Mouse (Mus musculus): Measurements from ENCODE around the gene Gm10192.
"Not testable (repeated sequence)": the region's sequence is repeated elsewhere in the genome, so short reads cannot be mapped to it uniquely, and the experiment has no call there.

Gm10192 gene

GRCm38 (mm10) chr4:97183066-97183465 is at the start of gene Gm10192:
Gm10192 (minus strand) TSS chr4:97183166.
- DNase-seq (ENCODE audit: low spot score in 2 of 2) = not testable (repeated sequence)

DNA sequence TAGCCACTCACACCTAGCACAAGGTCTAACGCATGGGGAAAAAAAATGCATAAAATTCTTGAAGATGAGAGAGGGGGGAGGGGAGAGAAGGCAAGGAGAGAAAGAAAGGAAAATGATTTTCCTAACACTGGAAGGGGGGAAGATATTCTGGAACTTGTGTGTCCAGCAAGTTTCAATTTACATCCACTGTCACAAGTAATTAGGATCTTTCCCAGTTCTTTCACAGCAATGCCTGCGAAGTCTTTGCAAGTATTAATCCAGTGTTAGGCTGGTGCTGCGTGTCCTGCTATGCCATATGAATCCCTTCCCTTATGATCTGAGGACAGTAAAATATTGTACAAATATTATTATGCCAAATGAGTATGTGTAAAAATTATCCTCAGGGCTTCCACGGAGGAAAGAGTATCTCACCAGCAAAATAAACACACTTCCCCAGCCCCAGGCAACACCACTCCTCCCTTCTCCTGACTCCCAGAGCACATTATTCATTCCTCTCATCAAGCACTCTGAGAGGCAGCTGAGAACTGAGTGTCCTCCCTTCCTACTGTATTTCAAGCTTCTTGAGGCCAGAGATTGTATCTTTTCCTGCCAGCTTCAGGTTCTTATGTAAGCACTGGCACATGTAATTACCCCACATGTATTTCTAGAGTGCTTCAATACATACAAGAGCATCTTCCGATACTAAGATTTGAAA is 47.6 kb upstream of the Gm10192 start:
- no peak for DNase-seq (ENCODE audit: low spot score in 2 of 2)

DNA sequence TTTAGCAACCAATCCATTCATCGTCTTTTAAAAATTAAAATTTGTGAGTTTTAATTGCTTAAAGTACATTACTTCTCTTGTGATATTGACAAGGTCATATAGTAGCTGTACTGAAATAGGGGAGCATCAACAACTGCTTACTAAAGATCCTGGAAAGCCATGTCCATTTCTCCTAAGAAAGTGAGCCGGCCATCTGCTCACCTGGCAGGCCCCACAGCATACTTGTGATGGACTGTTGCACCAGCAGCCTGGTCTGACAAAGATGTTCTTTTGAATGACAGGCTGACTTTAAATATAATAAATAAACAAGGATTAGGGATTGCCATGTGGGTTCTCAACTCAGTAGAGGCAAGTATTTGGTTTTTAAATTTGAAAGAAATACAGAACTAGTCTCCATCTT is 36.7 kb upstream of the Gm10192 start:
- no peak for DNase-seq (ENCODE audit: low spot score in 2 of 2)

GRCm38 (mm10) chr4:97217906-97218305 is 34.9 kb upstream of the Gm10192 start:
- no peak for DNase-seq (ENCODE audit: low spot score in 2 of 2)

GRCm38 (mm10) chr4:97212514-97212913 is 29.5 kb upstream of the Gm10192 start:
- DNase-seq (ENCODE audit: low spot score in 2 of 2) = no peak

DNA sequence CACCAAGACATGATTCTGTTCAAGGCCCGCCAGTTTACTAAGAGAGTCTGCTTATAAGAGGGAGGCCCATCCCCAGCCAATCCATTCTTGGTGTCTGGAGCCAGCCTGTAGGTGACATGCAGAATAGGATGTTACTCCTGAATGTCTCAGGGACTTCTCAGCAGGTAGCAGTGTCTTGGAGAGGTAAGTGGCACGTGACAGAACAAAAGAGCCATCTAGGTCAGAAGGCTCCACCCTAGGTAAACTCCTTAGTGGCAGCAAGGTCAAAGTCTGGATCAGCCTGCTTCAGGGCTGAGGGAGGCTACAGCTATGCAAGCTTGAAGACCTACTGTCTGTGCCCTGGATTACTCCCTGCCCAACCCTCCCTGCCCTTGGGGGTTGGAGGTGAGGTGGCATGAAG is 20.0 kb upstream of the Gm10192 start:
- not testable (repeated sequence) for DNase-seq (ENCODE audit: low spot score in 2 of 2)

DNA sequence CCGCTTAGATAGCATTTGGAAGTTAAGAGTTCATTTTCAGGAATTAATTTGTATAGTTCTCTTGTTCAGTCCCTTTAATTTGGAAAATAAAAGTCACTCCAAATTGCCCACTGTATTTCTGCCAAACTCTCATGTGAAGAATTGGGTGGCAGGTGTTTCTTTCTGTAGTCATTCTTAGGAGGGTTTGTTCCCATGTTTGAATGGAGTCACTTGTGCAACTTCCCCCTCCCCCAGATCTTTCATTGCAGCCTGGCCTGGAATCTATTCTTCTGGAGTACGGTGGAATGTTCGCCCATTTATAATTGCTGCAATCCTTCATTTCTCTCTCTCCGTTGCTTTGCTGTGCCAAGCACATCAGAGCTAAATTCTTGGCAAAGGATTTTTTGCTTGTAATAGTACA is 10.2 kb upstream of the Gm10192 start:
- DNase-seq (ENCODE audit: low spot score in 2 of 2) = no peak

GRCm38 (mm10) chr4:97192601-97193000 is 9.6 kb upstream of the Gm10192 start:
- no peak for DNase-seq (ENCODE audit: low spot score in 2 of 2)

DNA sequence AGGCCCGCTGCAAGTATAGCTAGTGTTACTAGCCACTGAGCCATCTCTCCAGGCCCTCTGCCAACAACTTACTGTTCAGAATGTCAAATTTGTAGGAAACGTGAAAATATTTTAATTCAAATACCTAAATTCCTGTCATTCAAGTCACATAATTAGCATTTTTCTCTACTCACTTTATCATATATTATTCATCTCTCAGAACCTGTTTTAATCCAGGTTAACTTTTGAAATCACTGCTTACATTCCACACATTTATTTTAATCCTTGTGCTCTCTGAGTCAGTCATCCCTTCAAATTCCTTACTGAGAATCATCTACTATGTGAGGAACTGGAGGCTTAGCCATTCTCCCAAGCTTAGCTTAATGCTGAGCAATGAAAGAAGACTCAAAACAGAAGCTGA is 2.6 kb downstream of the Gm10192 start:
- DNase-seq (ENCODE audit: low spot score in 2 of 2) = no peak

GRCm38 (mm10) chr4:97156841-97157345 is 26.1 kb downstream of the Gm10192 start:
- DNase-seq (ENCODE audit: low spot score in 2 of 2) = no peak

GRCm38 (mm10) chr4:97156084-97156483 is 26.9 kb downstream of the Gm10192 start:
- no peak for DNase-seq (ENCODE audit: low spot score in 2 of 2)

DNA sequence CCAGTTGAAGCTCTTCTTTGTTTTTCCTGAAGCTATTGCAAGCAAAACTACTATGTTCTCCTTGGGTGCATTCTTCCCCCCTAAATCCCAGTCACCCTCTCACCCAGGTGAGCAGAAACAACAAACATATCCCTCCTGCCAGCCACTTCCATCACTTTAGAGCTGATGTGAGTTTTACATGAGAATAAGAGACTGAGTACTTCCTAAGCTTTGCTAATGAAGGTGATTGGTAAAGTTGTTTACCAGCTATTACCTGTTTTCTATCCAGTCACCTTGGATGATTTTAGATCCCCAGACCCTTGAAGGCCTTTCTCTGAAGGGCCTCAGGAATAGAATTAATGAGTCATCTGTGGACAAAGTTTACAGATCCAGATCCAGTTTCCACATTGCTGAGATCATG is 29.4 kb downstream of the Gm10192 start:
- no peak for DNase-seq (ENCODE audit: low spot score in 2 of 2)

DNA sequence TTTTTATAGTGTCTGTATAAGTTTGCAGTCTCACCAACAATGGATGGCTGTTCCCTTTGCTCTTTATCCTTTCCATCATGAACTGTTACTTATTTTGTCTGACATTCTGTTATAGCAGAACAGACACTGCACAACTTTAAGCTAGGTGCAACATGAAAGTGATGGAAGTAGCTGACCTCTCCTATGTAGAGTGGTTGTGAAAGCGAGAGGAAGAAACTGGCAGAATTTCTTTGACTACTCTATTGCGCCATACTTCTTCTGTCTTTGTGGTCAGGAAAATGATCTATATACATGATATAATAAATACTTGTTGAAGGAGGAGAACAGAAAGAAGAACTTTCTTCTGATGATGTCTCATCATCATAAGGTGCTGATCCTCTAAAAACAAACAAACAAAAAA is 40.5 kb downstream of the Gm10192 start:
- no peak for DNase-seq (ENCODE audit: low spot score in 2 of 2)

Data from natural killer cell, adult 2 months (primary cell).